Mouse (Mus musculus): Measurements from ENCODE around the gene Myoc.

Myoc gene

GRCm38 (mm10) chr1:162646083-162646686 lies 7.2 kb downstream of the Myoc start:
- no peak for DNase-seq (ENCODE audit: low read depth, low spot score)

- no peak for DNase-seq (ENCODE audit: low read depth, low spot score)
These were observed 9.5 kb downstream of the Myoc start for GRCm38 (mm10) chr1:162648416-162648815.

- no peak for DNase-seq (ENCODE audit: low read depth, low spot score)
These were observed 19.2 kb downstream of the Myoc start, which contains the start of gene Myocos for GRCm38 (mm10) chr1:162658119-162658518. Gene Myocos, minus strand, starts transcription at chr1:162658219.

- DNase-seq (ENCODE audit: low read depth, low spot score): no peak
These were observed 21.4 kb downstream of the Myoc start for GRCm38 (mm10) chr1:162660276-162660860.

- peak; percentile 43 for DNase-seq (ENCODE audit: low read depth, low spot score)
These were observed 26.0 kb downstream of the Myoc start for GRCm38 (mm10) chr1:162664826-162665475.

- DNase-seq (ENCODE audit: low read depth, low spot score): no peak
These were observed 26.7 kb downstream of the Myoc start for GRCm38 (mm10) chr1:162665486-162666174.

- DNase-seq (ENCODE audit: low read depth, low spot score): no peak
These were observed 54.8 kb downstream of the Myoc start for GRCm38 (mm10) chr1:162693721-162694120.

GRCm38 (mm10) chr1:162697866-162698265 lies 58.9 kb downstream of the Myoc start:
- no peak for DNase-seq (ENCODE audit: low read depth, low spot score)
